Mouse (Mus musculus): ENCODE measurements around the gene Map6. TPM values are rescaled to one million over a fixed set of nuclear protein-coding genes. Genes with fewer than 3 reads are reported as not detected.

Gene Map6
- polyA plus RNA-seq, 1 experiment from 2014 or later = 127 TPM

DNA sequence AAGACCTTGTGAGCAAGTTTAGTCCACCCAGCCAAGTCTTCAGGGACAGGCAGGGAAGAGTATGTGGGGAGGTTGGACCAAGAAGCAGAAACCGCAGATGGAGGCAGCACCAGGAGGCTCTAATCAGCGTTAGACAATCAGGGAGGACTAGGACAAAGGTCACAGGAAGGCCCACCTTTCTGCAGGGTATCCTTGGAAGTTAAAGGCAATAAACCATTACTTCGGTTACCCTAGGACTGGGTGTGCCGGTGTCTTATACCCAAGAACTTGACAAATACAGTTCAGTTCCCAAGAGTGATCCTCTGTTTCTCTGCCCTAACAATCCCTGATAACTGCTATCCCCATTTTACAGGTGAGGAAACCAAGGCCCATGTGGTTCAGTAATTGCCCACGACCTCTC lies 62.8 kb downstream of the Map6 start:
- H3K4me2 ChIP-seq (ENCODE audit: low read length) = no peak overlapping the region
- H3K4me3 ChIP-seq (ENCODE audit: low read length) = no peak overlapping the region
- H3K27me3 ChIP-seq (replicated peaks; ENCODE audit: control insufficient read depth, insufficient read depth, low read length) = no peaks in the 10 kb centered on the region
- WGBS = 88% methylated on average over 5 of the region's 5 CpGs
- no peak overlapping the region for H3K27ac ChIP-seq (ENCODE audit: low read depth, low read length)
- H3K9me3 ChIP-seq (ENCODE audit: control insufficient read depth, low read length) = no peaks in the 10 kb centered on the region
- no peak for ATAC-seq
- H3K9ac ChIP-seq (ENCODE audit: low read depth, low read length) = no peak overlapping the region
- peaks cover 4% of the 10 kb centered on the region; the same call in 1 of the 2 replicates for H3K36me3 ChIP-seq (ENCODE audit: control insufficient read depth, insufficient read depth, low read length)
- H3K4me1 ChIP-seq (ENCODE audit: control insufficient read depth, insufficient read depth, low read depth, low read length) = peaks cover 6% of the 10 kb centered on the region

DNA sequence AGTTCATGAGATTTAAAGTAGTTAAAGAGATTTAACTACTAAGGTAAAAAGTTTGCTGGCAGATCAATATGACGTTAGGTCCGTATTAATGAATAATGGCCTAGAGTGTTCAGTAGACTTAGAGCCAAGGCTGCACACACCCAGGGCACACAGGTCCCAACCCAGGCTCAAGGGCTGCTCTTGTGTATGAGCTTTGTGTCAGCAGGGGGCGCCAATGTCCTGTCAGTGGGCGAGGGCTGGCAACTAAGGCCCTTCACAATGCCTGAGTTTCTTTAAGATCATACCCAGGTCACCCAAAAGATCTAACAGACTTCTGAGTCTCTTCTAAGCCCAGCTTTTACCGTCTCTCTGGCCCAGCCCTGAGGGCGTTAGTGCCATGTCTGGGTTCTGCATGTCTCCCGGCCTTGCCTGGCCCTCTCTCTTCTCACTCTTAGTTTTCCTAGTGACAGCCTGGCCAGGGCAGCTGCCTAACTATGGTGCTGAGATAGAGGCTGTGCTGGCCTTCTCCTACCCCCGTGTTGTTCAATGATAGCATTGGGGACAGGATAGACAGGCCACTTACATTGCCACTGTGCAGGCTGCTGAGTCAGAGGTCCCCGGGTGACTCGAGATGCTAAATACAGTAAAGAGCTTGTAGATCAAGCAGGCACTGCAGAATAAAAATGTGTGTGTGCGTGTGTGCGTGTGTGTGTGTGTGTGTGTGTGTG lies 65.7 kb downstream of the Map6 start:
- H3K36me3 ChIP-seq (ENCODE audit: control insufficient read depth, insufficient read depth, low read length) = peaks cover 25% of the 10 kb centered on the region
- peak; percentile 59 for ATAC-seq
- no peak overlapping the region for H3K4me2 ChIP-seq (ENCODE audit: low read length)
- H3K9ac ChIP-seq (ENCODE audit: low read depth, low read length) = no peak overlapping the region
- no peaks in the 10 kb centered on the region for H3K9me3 ChIP-seq (ENCODE audit: control insufficient read depth, low read length)
- peaks cover 6% of the 10 kb centered on the region for H3K4me1 ChIP-seq (ENCODE audit: control insufficient read depth, insufficient read depth, low read depth, low read length)
- 54% methylated on average over 12 of the region's 12 CpGs for WGBS
- no peak overlapping the region for H3K27ac ChIP-seq (ENCODE audit: low read depth, low read length)
- H3K4me3 ChIP-seq (ENCODE audit: low read length) = no peak overlapping the region
- H3K27me3 ChIP-seq (replicated peaks; ENCODE audit: control insufficient read depth, insufficient read depth, low read length) = no peaks in the 10 kb centered on the region

DNA sequence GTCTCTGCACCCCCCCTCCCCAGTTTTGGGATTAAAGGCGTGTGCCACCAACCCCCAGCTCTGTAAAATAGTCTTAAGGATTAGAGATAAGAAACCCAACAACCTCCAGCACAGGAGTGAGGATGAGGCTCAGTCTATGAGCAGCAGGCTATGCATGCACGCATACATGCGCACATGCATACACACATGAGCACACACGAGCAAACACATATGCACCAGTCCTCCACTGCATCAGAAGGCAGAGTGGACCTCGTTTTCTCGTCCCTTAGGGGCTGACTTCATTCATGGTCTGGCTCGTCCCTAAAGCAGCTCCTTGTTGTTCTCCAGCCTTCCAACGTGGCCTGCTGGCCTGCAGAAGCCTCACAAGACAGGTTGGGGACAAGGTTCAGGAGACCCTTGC lies 73.5 kb downstream of the Map6 start:
- peaks cover 22% of the 10 kb centered on the region for H3K36me3 ChIP-seq (ENCODE audit: control insufficient read depth, insufficient read depth, low read length)
- no peak overlapping the region for H3K27ac ChIP-seq (ENCODE audit: low read depth, low read length)
- H3K27me3 ChIP-seq (replicated peaks; ENCODE audit: control insufficient read depth, insufficient read depth, low read length) = no peaks in the 10 kb centered on the region
- ATAC-seq = 0 out of 2 replicates have a peak, but pooled peaks have one; percentile 22
- H3K9me3 ChIP-seq (ENCODE audit: control insufficient read depth, low read length) = no peaks in the 10 kb centered on the region
- H3K4me2 ChIP-seq (ENCODE audit: low read length) = no peak overlapping the region
- 84% methylated on average over 8 of the region's 8 CpGs for WGBS
- H3K9ac ChIP-seq (ENCODE audit: low read depth, low read length) = no peak overlapping the region
- H3K4me1 ChIP-seq (ENCODE audit: control insufficient read depth, insufficient read depth, low read depth, low read length) = no peaks in the 10 kb centered on the region
- H3K4me3 ChIP-seq (ENCODE audit: low read length) = no peak overlapping the region

DNA sequence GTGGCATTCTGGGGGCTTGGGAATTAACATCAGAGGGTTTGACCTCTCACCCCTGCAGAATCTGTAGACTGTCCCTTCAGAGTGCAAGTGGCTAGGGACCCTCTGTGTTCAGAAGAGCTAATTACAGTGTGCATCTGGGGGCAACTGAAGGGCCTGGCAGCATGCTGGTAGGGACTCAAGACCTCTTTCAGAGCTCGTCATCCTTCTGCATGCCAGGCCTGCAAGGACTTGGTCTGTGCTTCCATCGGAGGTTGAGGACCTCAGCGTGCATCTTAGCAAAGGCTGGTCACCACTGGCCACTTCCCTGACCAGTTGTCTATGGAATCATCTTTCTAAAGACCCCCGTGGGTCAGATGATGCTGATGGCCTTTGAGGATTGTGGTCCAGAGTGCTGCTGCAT lies 76.3 kb downstream of the Map6 start:
- H3K9ac ChIP-seq (ENCODE audit: low read depth, low read length) = no peak overlapping the region
- ATAC-seq = no peak
- H3K9me3 ChIP-seq (ENCODE audit: control insufficient read depth, low read length) = no peaks in the 10 kb centered on the region
- no peak overlapping the region for H3K27ac ChIP-seq (ENCODE audit: low read depth, low read length)
- peaks cover 4% of the 10 kb centered on the region; the same call in 1 of the 2 replicates for H3K36me3 ChIP-seq (ENCODE audit: control insufficient read depth, insufficient read depth, low read length)
- H3K4me1 ChIP-seq (ENCODE audit: control insufficient read depth, insufficient read depth, low read depth, low read length) = no peaks in the 10 kb centered on the region
- WGBS = 82% methylated on average over 4 of the region's 4 CpGs
- no peaks in the 10 kb centered on the region for H3K27me3 ChIP-seq (replicated peaks; ENCODE audit: control insufficient read depth, insufficient read depth, low read length)
- no peak overlapping the region for H3K4me3 ChIP-seq (ENCODE audit: low read length)
- H3K4me2 ChIP-seq (ENCODE audit: low read length) = no peak overlapping the region

DNA sequence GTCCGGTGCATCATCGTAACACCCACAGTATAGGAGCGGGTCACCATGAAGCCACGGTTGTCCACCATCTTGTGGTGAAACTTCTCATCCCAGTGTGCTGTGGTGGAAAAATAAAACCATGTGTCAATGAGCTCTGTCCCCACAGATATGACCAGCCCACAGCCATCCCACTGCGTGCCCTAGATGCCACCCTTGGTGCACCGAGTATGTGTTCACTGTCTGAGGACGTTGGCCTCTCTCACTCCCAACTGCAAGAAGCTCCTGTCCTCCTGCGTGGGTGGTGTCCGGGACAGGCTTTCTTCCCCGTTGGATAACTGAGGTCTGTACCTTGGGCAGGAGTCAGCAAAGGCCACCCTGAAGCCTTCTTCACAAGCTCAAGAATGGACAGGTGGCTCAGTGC lies 80.0 kb downstream of the Map6 start:
- H3K4me2 ChIP-seq (ENCODE audit: low read length) = no peak overlapping the region

DNA sequence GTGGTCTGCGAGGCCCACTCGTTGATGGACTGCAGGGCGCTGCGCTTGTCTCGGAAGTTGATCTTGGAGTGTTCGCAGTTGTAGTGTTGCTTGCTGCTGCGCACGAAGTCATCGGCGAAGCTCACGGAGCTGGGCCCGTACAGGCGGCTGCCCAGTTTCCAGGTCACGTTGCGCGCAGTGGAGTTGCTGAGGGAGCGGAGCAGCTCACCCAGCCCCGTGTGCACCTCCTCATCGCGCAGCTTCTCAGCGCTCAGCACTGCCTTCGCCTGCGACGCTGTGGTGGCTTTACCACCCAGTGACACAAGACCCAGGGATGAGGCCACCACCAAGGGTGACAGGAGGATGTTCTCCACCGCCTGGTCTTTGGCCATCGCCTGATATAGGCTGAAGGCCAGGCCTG lies 81.6 kb downstream of the Map6 start:
- Histone ChIP-seq H3K9me3 (ENCODE audit: control insufficient read depth, low read length) (no peaks in the 10 kb centered on the region), H3K27ac (ENCODE audit: low read depth, low read length) (no peak overlapping the region), H3K4me1 (ENCODE audit: control insufficient read depth, insufficient read depth, low read depth, low read length) (peaks cover 27% of the 10 kb centered on the region), H3K9ac (ENCODE audit: low read depth, low read length) (no peak overlapping the region), H3K27me3 (replicated peaks; ENCODE audit: control insufficient read depth, insufficient read depth, low read length) (no peaks in the 10 kb centered on the region), H3K36me3 (ENCODE audit: control insufficient read depth, insufficient read depth, low read length) (peaks cover 4% of the 10 kb centered on the region; the same call in 1 of the 2 replicates), H3K4me3 (ENCODE audit: low read length) (no peak overlapping the region), H3K4me2 (ENCODE audit: low read length) (no peak overlapping the region)
- ATAC-seq = no peak
- 97% methylated on average over 26 of the region's 26 CpGs for WGBS

More for the DNA sequence above, 80.0 kb downstream of the Map6 start:
- Histone ChIP-seq H3K27ac (ENCODE audit: low read depth, low read length) (no peak overlapping the region), H3K9ac (ENCODE audit: low read depth, low read length) (no peak overlapping the region), H3K9me3 (ENCODE audit: control insufficient read depth, low read length) (no peaks in the 10 kb centered on the region), H3K4me1 (ENCODE audit: control insufficient read depth, insufficient read depth, low read depth, low read length) (peaks cover 20% of the 10 kb centered on the region), H3K27me3 (replicated peaks; ENCODE audit: control insufficient read depth, insufficient read depth, low read length) (no peaks in the 10 kb centered on the region), H3K4me3 (ENCODE audit: low read length) (no peak overlapping the region), H3K36me3 (ENCODE audit: control insufficient read depth, insufficient read depth, low read length) (peaks cover 4% of the 10 kb centered on the region; the same call in 1 of the 2 replicates)
- WGBS = 98% methylated on average over 10 of the region's 10 CpGs
- ATAC-seq = no peak

DNA sequence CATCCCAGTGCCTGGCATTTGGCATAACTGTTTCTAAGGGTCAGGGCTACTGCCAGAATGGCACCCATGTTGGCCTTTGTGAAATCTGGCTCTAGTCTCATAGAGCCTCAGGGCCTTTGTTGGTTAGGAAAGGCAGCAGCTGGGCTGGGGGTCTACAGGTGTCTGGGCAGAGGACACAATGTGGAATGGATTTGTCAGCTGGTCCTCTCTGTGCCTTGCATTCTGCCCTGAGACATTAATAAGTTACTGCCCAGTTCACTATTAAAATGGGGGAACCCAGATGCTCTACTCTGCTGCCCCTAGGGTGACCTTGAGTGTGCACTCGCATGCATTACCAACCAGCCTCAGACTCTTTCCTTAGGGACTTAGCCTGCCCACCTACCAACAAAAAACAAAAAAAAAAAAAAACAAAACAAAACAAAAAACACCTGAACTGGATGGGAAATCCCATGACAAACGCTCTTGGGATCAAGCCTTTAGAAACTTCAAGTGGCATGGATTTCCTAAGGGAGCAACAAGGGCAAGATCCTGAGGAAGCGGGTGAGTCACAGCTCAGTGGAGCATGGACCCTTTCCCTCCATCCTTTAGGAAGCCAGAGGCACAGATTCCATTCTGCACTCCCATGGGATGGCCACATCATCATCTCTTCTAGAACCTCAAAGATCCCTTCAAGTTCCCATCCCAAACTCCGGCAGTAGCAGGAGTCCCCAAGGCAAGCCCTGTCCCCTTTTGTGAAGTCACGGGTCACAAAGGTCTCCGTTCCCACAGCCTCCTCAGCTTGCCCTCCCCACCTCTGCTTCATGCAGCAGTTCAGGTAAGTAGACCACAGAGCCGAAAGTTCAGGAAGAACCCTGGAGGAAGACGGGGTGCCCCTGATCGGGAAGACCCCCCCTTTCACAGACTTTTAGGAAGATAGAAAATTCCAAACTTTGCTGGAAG lies 82.8 kb downstream of the Map6 start:
- WGBS = 66% methylated on average over 9 of the region's 9 CpGs
- peaks cover 4% of the 10 kb centered on the region; the same call in 1 of the 2 replicates for H3K36me3 ChIP-seq (ENCODE audit: control insufficient read depth, insufficient read depth, low read length)
- peak overlapping the region; percentile 65 for H3K4me2 ChIP-seq (ENCODE audit: low read length)
- H3K9me3 ChIP-seq (ENCODE audit: control insufficient read depth, low read length) = no peaks in the 10 kb centered on the region
- ATAC-seq = no peak
- peak overlapping the region; percentile 14; the same call in 1 of the 2 replicates for H3K4me3 ChIP-seq (ENCODE audit: low read length)
- H3K27me3 ChIP-seq (replicated peaks; ENCODE audit: control insufficient read depth, insufficient read depth, low read length) = no peaks in the 10 kb centered on the region
- no peak overlapping the region for H3K27ac ChIP-seq (ENCODE audit: low read depth, low read length)
- H3K9ac ChIP-seq (ENCODE audit: low read depth, low read length) = peak overlapping the region; percentile 17; the same call in 1 of the 2 replicates
- peaks cover 31% of the 10 kb centered on the region for H3K4me1 ChIP-seq (ENCODE audit: control insufficient read depth, insufficient read depth, low read depth, low read length)

DNA sequence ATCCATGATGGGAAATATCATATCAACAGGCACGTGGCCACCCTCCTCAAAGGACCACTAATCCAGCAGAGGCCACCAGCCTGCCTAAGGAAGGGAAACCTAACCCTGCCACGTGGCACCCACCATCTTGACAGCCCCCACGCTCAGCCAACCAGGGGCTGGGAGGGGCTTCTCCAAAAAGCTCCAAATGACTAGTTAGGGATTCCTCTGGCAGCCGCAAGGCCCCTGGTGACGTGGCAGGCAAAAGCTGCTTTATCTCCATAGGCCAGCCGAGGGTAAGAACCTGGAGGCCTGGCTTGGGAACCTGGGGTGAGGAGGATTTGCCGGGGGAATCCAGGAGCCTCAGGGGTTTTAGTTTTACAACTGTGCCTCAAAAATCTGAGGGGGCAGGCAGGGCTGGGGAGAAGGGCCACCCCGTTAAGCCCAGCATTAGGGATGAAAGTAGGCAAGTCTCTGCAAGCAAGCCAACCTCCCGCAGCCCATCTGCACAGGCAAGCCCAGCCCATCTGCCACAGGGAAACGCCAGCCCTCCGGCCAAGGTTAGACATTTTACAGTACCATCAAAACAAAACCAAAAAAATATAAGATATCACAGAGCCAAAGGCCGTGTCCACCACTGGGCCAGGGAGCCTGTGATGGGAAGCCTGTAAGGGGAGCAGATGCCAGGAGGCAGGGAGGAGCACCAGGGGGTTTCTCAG lies 84.0 kb downstream of the Map6 start:
- Histone ChIP-seq H3K36me3 (ENCODE audit: control insufficient read depth, insufficient read depth, low read length) (peaks cover 4% of the 10 kb centered on the region; the same call in 1 of the 2 replicates), H3K4me3 (ENCODE audit: low read length) (peak overlapping the region; percentile 41), H3K4me1 (ENCODE audit: control insufficient read depth, insufficient read depth, low read depth, low read length) (peaks cover 43% of the 10 kb centered on the region), H3K27ac (ENCODE audit: low read depth, low read length) (peak overlapping the region; percentile 84), H3K4me2 (ENCODE audit: low read length) (peak overlapping the region; percentile 65), H3K9me3 (ENCODE audit: control insufficient read depth, low read length) (no peaks in the 10 kb centered on the region), H3K9ac (ENCODE audit: low read depth, low read length) (peak overlapping the region; percentile 59), H3K27me3 (replicated peaks; ENCODE audit: control insufficient read depth, insufficient read depth, low read length) (no peaks in the 10 kb centered on the region)
- ATAC-seq = no peak
- 12% methylated on average over 12 of the region's 12 CpGs for WGBS
